Mouse (Mus musculus): ENCODE results near the gene Prss12. TPM values are rescaled to one million over a fixed set of nuclear protein-coding genes. Genes with fewer than 3 reads are reported as not detected.

The Prss12 gene
- polyA plus RNA-seq, 1 experiment from 2014 or later, result 19.3 TPM

DNA sequence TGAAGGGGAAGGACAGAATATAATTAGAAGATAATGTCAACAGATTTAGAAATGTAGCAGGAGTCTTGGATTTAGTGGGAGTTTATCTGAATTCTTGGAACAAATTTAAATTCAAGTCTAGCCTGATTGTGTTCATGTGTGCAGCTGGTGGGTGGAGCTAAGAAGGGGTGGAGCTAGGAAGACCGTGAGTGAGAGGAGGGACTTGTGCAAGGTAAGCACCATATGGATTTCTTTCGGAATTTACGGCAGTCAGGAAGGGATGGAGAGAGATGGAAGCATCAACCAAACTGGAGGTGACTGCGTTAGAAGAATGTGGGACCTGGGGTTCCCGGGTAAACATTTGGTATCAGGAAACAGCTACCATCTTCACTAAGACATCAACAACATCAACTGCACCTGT, 68.2 kb downstream of the Prss12 start:
- ATAC-seq (ENCODE audit: low read depth), result no peak
- Histone ChIP-seq H3K9me3 (ENCODE audit: control insufficient read depth, low read length) (no peaks in the 10 kb centered on the region), H3K4me3 (ENCODE audit: low read length) (no peak overlapping the region), H3K27me3 (ENCODE audit: control insufficient read depth, insufficient read depth, low read depth, low read length) (no peaks in the 10 kb centered on the region), H3K9ac (ENCODE audit: low read length) (no peak overlapping the region), H3K27ac (ENCODE audit: low read length) (no peak overlapping the region), H3K4me2 (ENCODE audit: low read depth, low read length) (no peak overlapping the region), H3K4me1 (replicated peaks; ENCODE audit: control insufficient read depth, insufficient read depth, low read length) (no peaks in the 10 kb centered on the region; the same call in 1 of the 2 replicates), H3K36me3 (ENCODE audit: control insufficient read depth, insufficient read depth, low read length) (no peaks in the 10 kb centered on the region)
- WGBS, result 44% methylated on average over 5 of the region's 5 CpGs

DNA sequence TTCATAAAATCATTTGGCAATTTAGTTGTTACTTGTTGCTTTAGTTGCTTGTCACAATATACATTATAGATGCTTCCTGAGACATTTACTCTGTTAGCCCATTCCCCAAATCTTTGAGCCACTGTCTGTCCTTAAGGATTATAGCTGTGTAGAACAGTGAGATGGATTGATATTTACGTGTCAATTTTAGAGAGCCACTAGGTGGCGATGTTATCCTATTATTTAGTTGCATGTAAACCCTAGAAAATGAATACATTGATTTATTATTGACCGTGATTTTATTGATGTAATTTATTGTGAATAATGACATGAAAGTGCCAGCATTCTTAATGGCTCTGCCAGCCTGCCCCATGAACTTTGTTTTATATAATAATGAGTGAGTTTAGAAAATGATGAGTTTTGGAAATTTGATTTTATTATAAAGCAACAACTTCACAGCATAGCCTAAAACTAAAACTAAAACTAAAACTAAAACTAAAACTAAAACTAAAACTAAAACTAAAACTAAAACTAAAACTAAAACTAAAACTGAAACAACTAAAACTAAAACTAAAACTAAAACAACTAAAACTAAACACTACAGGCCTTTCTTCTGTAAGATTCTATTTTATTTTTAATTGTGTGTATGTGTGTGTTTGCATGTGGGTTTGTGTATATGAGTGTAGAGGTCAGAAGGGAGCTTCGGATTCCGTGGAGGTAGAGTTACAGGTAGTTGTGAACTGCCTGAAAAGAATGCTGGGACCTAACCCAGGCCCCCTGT, 69.1 kb downstream of the Prss12 start:
- Histone ChIP-seq H3K4me3 (ENCODE audit: low read length) (no peak overlapping the region), H3K9ac (ENCODE audit: low read length) (no peak overlapping the region), H3K27ac (ENCODE audit: low read length) (no peak overlapping the region), H3K9me3 (ENCODE audit: control insufficient read depth, low read length) (no peaks in the 10 kb centered on the region), H3K4me2 (ENCODE audit: low read depth, low read length) (no peak overlapping the region), H3K4me1 (replicated peaks; ENCODE audit: control insufficient read depth, insufficient read depth, low read length) (no peaks in the 10 kb centered on the region), H3K36me3 (ENCODE audit: control insufficient read depth, insufficient read depth, low read length) (no peaks in the 10 kb centered on the region), H3K27me3 (ENCODE audit: control insufficient read depth, insufficient read depth, low read depth, low read length) (no peaks in the 10 kb centered on the region)
- WGBS, result 13% methylated on average over 5 of the region's 5 CpGs
- no peak for ATAC-seq (ENCODE audit: low read depth)

DNA sequence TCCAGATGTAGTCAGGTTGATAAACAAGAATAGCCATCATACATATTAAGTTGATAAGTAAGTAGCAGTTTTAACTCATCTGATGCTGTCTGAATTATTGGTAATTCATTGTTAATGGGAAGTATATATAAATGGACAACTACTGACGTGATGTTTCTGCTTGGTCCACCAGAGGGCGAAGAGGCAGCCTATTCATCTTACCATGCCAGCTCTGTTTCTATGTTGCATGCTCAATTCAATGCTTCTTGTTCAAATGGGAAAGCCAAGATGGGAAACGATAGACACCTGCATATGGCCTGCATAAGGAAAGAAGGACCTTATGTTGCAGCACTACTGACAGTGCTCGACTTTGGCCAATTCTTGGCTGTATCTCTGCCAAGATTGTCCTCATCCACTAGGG, 70.1 kb downstream of the Prss12 start:
- no peak overlapping the region for H3K27ac ChIP-seq (ENCODE audit: low read length)
- no peaks in the 10 kb centered on the region for H3K9me3 ChIP-seq (ENCODE audit: control insufficient read depth, low read length)
- no peaks in the 10 kb centered on the region for H3K4me1 ChIP-seq (replicated peaks; ENCODE audit: control insufficient read depth, insufficient read depth, low read length)
- no peaks in the 10 kb centered on the region for H3K36me3 ChIP-seq (ENCODE audit: control insufficient read depth, insufficient read depth, low read length)
- no peak overlapping the region for H3K4me2 ChIP-seq (ENCODE audit: low read depth, low read length)
- no peak overlapping the region for H3K4me3 ChIP-seq (ENCODE audit: low read length)
- 26% methylated on average over 4 of the region's 4 CpGs for WGBS
- ATAC-seq (ENCODE audit: low read depth), result no peak
- H3K27me3 ChIP-seq (ENCODE audit: control insufficient read depth, insufficient read depth, low read depth, low read length), result no peaks in the 10 kb centered on the region
- no peak overlapping the region for H3K9ac ChIP-seq (ENCODE audit: low read length)

DNA sequence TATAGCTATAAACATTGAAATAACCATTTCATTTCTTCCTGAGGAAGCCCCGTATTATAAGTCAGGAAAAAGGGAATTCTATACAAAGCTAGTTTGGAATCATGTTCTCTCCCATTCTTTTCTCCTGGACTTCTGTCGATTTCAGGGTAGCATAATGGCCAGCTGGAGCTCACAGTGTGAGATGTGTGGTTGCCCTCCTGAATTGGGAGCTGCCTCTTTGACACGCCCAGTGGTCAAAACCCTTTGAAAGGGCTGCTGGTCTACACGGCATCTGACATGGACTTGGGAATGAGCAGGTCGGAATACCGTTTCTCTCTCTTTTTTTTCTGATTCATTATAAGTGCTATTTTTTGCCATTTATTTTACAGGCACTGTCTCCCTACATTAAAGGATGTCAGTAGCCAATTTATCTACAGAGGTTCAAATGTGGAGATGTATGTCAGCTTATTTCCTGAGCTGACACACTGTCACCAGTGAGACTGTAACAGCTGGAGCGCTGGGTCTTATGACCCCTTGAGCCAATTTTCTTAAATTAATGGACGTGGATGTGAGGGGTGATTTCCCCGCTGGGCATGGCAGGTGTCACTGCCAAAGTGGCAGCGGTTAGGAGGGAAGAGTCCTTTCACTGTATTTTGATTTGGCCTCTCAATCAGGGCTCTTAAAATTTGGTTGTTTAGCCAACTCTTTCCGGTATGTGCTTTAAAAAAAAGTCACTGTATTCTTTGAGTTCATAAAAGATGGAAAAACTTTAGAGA, 79.8 kb downstream of the Prss12 start:
- Histone ChIP-seq H3K9me3 (ENCODE audit: control insufficient read depth, low read length) (no peaks in the 10 kb centered on the region), H3K9ac (ENCODE audit: low read length) (no peak overlapping the region), H3K27ac (ENCODE audit: low read length) (no peak overlapping the region), H3K36me3 (ENCODE audit: control insufficient read depth, insufficient read depth, low read length) (no peaks in the 10 kb centered on the region), H3K4me2 (ENCODE audit: low read depth, low read length) (no peak overlapping the region), H3K27me3 (ENCODE audit: control insufficient read depth, insufficient read depth, low read depth, low read length) (no peaks in the 10 kb centered on the region), H3K4me3 (ENCODE audit: low read length) (no peak overlapping the region), H3K4me1 (replicated peaks; ENCODE audit: control insufficient read depth, insufficient read depth, low read length) (no peaks in the 10 kb centered on the region)
- 51% methylated on average over 11 of the region's 11 CpGs for WGBS
- ATAC-seq (ENCODE audit: low read depth), result no peak

DNA sequence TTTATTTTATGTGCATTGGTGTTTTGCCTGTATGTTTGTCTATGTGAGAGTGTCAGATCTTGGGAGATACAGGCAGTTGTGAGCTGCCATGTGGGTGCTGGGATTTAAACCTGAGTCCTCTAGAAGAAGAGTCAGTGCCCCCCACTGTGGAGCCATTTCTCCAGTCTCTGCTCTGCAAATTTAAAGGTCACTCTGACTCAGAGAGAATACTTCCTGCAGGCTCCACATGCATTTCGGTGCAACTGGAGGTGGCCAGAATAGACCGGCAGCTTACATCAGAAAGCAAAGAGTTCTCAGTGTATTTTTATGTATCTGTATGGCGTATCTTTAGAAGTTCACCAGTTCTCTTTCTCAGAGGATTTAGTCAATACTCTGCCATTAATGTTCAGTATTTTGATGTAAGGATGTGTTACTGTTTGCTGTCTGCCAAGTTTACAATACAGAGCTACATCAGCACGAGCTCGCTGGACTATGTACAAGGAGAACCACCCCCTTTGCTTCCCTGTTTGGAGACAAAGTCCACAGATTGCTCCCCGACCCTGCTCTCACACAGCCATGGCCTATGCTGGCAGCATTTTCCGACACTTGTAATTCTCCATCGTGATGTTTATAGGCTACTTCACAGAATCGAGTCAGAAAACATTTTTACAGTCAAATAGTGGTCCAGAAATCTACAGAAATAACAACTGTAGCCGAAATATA, 81.2 kb downstream of the Prss12 start:
- ATAC-seq (ENCODE audit: low read depth), result 0 out of 2 replicates have a peak, but pooled peaks have one; percentile 43
- no peaks in the 10 kb centered on the region for H3K4me1 ChIP-seq (replicated peaks; ENCODE audit: control insufficient read depth, insufficient read depth, low read length)
- no peak overlapping the region for H3K9ac ChIP-seq (ENCODE audit: low read length)
- WGBS, result 61% methylated on average over 10 of the region's 10 CpGs
- no peak overlapping the region for H3K4me3 ChIP-seq (ENCODE audit: low read length)
- no peak overlapping the region for H3K4me2 ChIP-seq (ENCODE audit: low read depth, low read length)
- no peak overlapping the region for H3K27ac ChIP-seq (ENCODE audit: low read length)
- no peaks in the 10 kb centered on the region for H3K36me3 ChIP-seq (ENCODE audit: control insufficient read depth, insufficient read depth, low read length)
- no peaks in the 10 kb centered on the region for H3K9me3 ChIP-seq (ENCODE audit: control insufficient read depth, low read length)
- no peaks in the 10 kb centered on the region for H3K27me3 ChIP-seq (ENCODE audit: control insufficient read depth, insufficient read depth, low read depth, low read length)

DNA sequence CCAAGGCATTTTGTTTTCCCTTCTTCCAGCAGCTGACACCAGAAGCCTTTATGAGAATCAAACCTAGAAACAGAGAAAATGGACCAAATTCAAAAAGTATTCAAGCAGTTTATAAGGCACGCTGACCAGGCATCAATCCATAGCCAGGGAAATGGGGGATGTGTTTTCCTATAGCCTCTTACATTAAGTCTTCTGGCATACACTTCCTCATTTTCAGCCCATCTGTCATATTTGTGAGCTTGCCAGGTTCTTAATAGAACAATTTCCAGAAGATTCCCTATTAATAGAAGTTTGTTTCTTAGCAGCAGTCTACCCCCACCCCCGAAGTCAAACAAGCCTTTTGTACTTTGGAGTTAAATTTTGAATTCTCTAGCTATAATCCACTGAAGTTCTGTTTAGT, 84.4 kb downstream of the Prss12 start:
- H3K4me1 ChIP-seq (replicated peaks; ENCODE audit: control insufficient read depth, insufficient read depth, low read length), result no peaks in the 10 kb centered on the region
- no peaks in the 10 kb centered on the region for H3K36me3 ChIP-seq (ENCODE audit: control insufficient read depth, insufficient read depth, low read length)
- H3K4me2 ChIP-seq (ENCODE audit: low read depth, low read length), result no peak overlapping the region
- no peaks in the 10 kb centered on the region for H3K27me3 ChIP-seq (ENCODE audit: control insufficient read depth, insufficient read depth, low read depth, low read length)
- H3K9me3 ChIP-seq (ENCODE audit: control insufficient read depth, low read length), result no peaks in the 10 kb centered on the region
- no peak overlapping the region for H3K4me3 ChIP-seq (ENCODE audit: low read length)
- ATAC-seq (ENCODE audit: low read depth), result no peak
- WGBS, result 52% methylated on average over 2 of the region's 2 CpGs
- no peak overlapping the region for H3K9ac ChIP-seq (ENCODE audit: low read length)
- H3K27ac ChIP-seq (ENCODE audit: low read length), result no peak overlapping the region

DNA sequence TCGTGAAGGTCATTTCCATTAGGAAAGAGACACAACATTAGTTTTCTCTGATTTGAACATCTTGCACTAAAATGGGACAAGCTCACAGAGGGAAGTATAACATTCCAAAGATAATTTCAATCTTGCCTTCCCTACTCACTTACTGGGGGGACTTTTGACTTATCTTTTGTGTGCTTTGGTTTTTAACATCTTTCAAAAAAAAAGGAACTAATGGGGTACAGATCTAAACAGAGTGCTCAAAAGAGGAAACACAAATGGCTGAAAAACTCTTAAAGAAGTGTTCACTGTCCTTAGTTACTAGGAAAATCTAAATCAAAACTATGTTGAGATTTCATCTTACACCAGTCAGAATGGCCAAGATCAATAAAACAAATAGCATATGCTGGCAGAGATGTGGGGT, 90.6 kb downstream of the Prss12 start:
- H3K27ac ChIP-seq (ENCODE audit: low read length), result no peak overlapping the region
- no peak overlapping the region for H3K4me3 ChIP-seq (ENCODE audit: low read length)
- ATAC-seq (ENCODE audit: low read depth), result no peak
- no peaks in the 10 kb centered on the region for H3K4me1 ChIP-seq (replicated peaks; ENCODE audit: control insufficient read depth, insufficient read depth, low read length)
- H3K27me3 ChIP-seq (ENCODE audit: control insufficient read depth, insufficient read depth, low read depth, low read length), result no peaks in the 10 kb centered on the region
- H3K36me3 ChIP-seq (ENCODE audit: control insufficient read depth, insufficient read depth, low read length), result no peaks in the 10 kb centered on the region
- no peak overlapping the region for H3K9ac ChIP-seq (ENCODE audit: low read length)
- no peaks in the 10 kb centered on the region for H3K9me3 ChIP-seq (ENCODE audit: control insufficient read depth, low read length)
- 62% methylated on average over 1 of the region's 1 CpGs for WGBS
- H3K4me2 ChIP-seq (ENCODE audit: low read depth, low read length), result no peak overlapping the region

DNA sequence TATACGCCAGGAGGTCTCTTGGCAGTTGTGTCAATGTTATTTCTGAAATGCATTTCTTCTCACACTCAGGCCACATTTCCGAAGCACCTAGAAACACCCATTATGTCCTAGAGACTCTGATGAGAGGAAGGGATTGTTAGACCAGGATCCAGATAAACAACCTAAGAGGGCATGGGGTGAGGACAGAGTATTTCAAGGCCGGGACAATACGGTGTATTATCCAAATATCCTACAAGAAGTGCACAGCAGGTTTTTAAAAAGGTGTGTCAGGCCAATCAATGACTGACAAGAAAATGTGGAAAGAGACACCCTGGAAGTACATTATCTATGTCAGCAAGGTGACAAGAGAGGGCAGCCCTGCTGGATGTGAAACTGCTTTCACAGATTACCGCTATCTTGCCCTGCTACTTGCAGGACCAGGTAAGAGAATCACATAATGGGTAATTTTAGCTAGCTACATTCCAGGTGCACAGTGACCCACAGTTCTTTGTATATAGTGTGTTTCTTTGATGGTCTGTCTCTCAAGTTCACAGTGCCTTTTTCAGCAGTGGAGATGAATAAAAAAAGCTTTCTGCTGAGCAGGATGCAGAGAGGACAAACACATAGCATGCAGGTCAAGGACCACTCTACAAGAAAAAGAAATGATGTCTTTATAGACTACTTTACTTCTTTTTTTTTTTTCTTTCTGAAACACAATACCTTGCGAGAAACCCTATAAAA, 97.0 kb downstream of the Prss12 start:
- no peak for ATAC-seq (ENCODE audit: low read depth)
- Histone ChIP-seq H3K27ac (ENCODE audit: low read length) (no peak overlapping the region), H3K9me3 (ENCODE audit: control insufficient read depth, low read length) (no peaks in the 10 kb centered on the region), H3K27me3 (ENCODE audit: control insufficient read depth, insufficient read depth, low read depth, low read length) (no peaks in the 10 kb centered on the region), H3K4me2 (ENCODE audit: low read depth, low read length) (no peak overlapping the region), H3K4me3 (ENCODE audit: low read length) (no peak overlapping the region), H3K36me3 (ENCODE audit: control insufficient read depth, insufficient read depth, low read length) (no peaks in the 10 kb centered on the region), H3K9ac (ENCODE audit: low read length) (no peak overlapping the region), H3K4me1 (replicated peaks; ENCODE audit: control insufficient read depth, insufficient read depth, low read length) (no peaks in the 10 kb centered on the region)
- 56% methylated on average over 6 of the region's 6 CpGs for WGBS

DNA sequence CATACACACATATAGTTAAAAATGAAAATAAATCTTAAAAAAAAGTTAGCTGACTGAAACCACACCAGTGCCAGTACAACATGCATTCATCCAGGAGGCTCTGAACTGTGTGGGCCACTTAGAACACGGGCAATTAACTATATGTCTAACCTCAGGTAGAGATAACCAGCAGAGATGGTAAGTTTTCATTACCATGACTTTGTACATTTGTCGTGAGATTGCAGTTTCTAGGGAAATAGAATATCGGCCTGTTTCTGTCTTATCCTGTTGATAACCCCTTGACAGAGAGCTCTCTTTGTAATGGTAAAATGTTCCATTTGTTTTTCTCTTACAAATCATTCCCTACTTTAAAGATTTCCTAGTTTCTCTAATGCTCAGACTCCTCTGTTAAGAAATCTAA, 103.8 kb downstream of the Prss12 start:
- no peak for ATAC-seq (ENCODE audit: low read depth)
- no peak overlapping the region for H3K27ac ChIP-seq (ENCODE audit: low read length)
- H3K9me3 ChIP-seq (ENCODE audit: control insufficient read depth, low read length), result no peaks in the 10 kb centered on the region
- H3K9ac ChIP-seq (ENCODE audit: low read length), result no peak overlapping the region
- no peaks in the 10 kb centered on the region for H3K4me1 ChIP-seq (replicated peaks; ENCODE audit: control insufficient read depth, insufficient read depth, low read length)
- H3K4me3 ChIP-seq (ENCODE audit: low read length), result no peak overlapping the region
- no peaks in the 10 kb centered on the region for H3K27me3 ChIP-seq (ENCODE audit: control insufficient read depth, insufficient read depth, low read depth, low read length)
- no peak overlapping the region for H3K4me2 ChIP-seq (ENCODE audit: low read depth, low read length)
- H3K36me3 ChIP-seq (ENCODE audit: control insufficient read depth, insufficient read depth, low read length), result no peaks in the 10 kb centered on the region
- WGBS, result 74% methylated on average over 3 of the region's 3 CpGs

All from lung, embryonic 16.5 days (tissue).